Mouse (Mus musculus): ENCODE measurements around the gene Tmem106c.

- no peak for TF ChIP-seq CTCF (IDR thresholded peaks at IDR 0.05; ENCODE audit: extremely low read depth, insufficient read depth, low read length)
- no peak for TF ChIP-seq POLR2A (IDR thresholded peaks at IDR 0.05; ENCODE audit: extremely low read depth, insufficient read depth, low read length)
Observed at GRCm38 (mm10) chr15:98003822-98004739, 40.1 kb downstream of the Tmem106c start, which contains the start of gene Col2a1.
